Mouse (Mus musculus) neutrophil, adult 59 days (primary cell): ENCODE measurements around the gene Idi1. TPM values are rescaled to one million over a fixed set of nuclear protein-coding genes. Genes with fewer than 3 reads are reported as not detected.

Source experiments
- total RNA-seq, 2 experiments: library from RNA; stranded (reverse); gene quantifications; 1 replicate in 1 of 2; 2 replicates in 1 of 2; pipeline ENCODE4 v1.2.4; 2023

The Idi1 gene
- 10 to 100 TPM; 10.1 to 12.6 TPM for total RNA-seq

GRCm38 (mm10) chr13:8885445-8886184 lies at the start of gene Idi1:
Idi1 (plus strand) TSS chr13:8885501.

GRCm38 (mm10) chr13:8871314-8871962 lies 13.9 kb upstream of the Idi1 start, which contains the start of gene Wdr37:
Wdr37 (minus strand) TSS chr13:8871909.

Other genes with a start within 250 kb of the Idi1 start
- 10 to 100 TPM; 43.3 to 44.0 TPM for gene Wdr37, start 13.6 kb upstream of the Idi1 start, total RNA-seq
- not detected for gene Gm9745, start 62.7 kb downstream of the Idi1 start, total RNA-seq
- not detected for gene Idi2, start 67.4 kb downstream of the Idi1 start, total RNA-seq
- gene Gtpbp4, start 110.6 kb downstream of the Idi1 start, total RNA-seq: 10 to 100 TPM; 20.4 to 25.1 TPM
- 100 to 1,000 TPM; 111 to 112 TPM for gene Larp4b, start 208.4 kb downstream of the Idi1 start, total RNA-seq